Mouse (Mus musculus) liver, adult 2 months (tissue): ENCODE results near the gene Banp. TPM values are rescaled to one million over a fixed set of nuclear protein-coding genes. Genes with fewer than 3 reads are reported as not detected.

Experiments
- DNase-seq: peaks from one replicate; pipeline ENCODE4 v3.0.0-alpha.2; 2011; ENCODE audit warnings: low read depth, low spot score; ENCODE audit errors: extremely low read depth
- H3K27ac ChIP-seq: fragments of 200-500 bp; replicated peaks from 2 replicates; pipeline ENCODE4 v1.5.1; 2012; ENCODE audit warnings: low read depth, mild to moderate bottlenecking, control low read depth, inconsistent platforms, low read length; ENCODE audit not compliant: insufficient read depth
- H3K27me3 ChIP-seq: fragments of 200-500 bp; 2 replicates; pipeline ENCODE4 v1.6.1; 2012; ENCODE audit warnings: mild to moderate bottlenecking, moderate library complexity, low read length, inconsistent platforms; ENCODE audit not compliant: control insufficient read depth, insufficient read depth
- H3K36me3 ChIP-seq: fragments of 200-500 bp; 2 replicates; pipeline ENCODE4 v1.6.1; 2012; ENCODE audit warnings: low read length, inconsistent platforms; ENCODE audit not compliant: control insufficient read depth, insufficient read depth
- H3K4me1 ChIP-seq: fragments of 200-500 bp; 2 replicates; pipeline ENCODE4 v1.6.1; 2011; ENCODE audit warnings: low read length; ENCODE audit not compliant: control insufficient read depth, insufficient read depth
- H3K4me3 ChIP-seq: fragments of 200-500 bp; 2 replicates; pipeline ENCODE4 v1.5.1; 2011; ENCODE audit warnings: low read depth, mild to moderate bottlenecking, control low read depth, low read length, moderate library complexity; ENCODE audit not compliant: insufficient read depth
- H3K79me2 ChIP-seq: fragments of 200-500 bp; 2 replicates; pipeline ENCODE4 v1.6.1; 2012; ENCODE audit warnings: inconsistent platforms, mild to moderate bottlenecking, low read length, moderate library complexity; ENCODE audit not compliant: control insufficient read depth, insufficient read depth
- H3K9ac ChIP-seq: fragments of 200-500 bp; 2 replicates; pipeline ENCODE4 v1.6.1; 2012; ENCODE audit warnings: low read depth, mild to moderate bottlenecking, control low read depth, inconsistent platforms, low read length
- CTCF ChIP-seq: fragments of 200-500 bp; IDR thresholded peaks from 2 replicates; pipeline ENCODE4 v1.5.1; 2011; ENCODE audit warnings: low read depth, low read length, control low read depth
- POLR2A ChIP-seq: fragments of 200-500 bp; IDR thresholded peaks from 2 replicates; pipeline ENCODE4 v1.6.1; 2011; ENCODE audit warnings: low read length, control low read depth; ENCODE audit not compliant: insufficient read depth; ENCODE audit errors: extremely low read depth
- WGBS: fragments of 180-500 bp; shearing (Covaris S2); methylation state at CpG from one replicate; pipeline ENCODE4 v1.1.7; 2018; 5-methylcytosine and 5-hydroxymethylcytosine counted together
- polyA plus RNA-seq: library from polyadenylated mRNA; depleted of rRNA; stranded (reverse); fragments of >200 nt; gene quantifications from 2 replicates; pipeline ENCODE4 v1.2.3, GENCODE M21; 2012
- total RNA-seq: library from RNA; depleted of rRNA; stranded (reverse); fragments of >200 nt; gene quantifications from 2 replicates; pipeline ENCODE4 v1.2.3, GENCODE M21; 2014

The Banp gene
- total and polyA plus RNA-seq, 2 experiments: 9.8 to 38.2 TPM

- DNase-seq: no peak
- peaks cover 31% of the 10 kb centered on the region for H3K4me1 ChIP-seq
- H3K36me3 ChIP-seq: no peaks in the 10 kb centered on the region
Observed at GRCm38 (mm10) chr8:122001339-122002115, 52.0 kb downstream of the Banp start.

DNA sequence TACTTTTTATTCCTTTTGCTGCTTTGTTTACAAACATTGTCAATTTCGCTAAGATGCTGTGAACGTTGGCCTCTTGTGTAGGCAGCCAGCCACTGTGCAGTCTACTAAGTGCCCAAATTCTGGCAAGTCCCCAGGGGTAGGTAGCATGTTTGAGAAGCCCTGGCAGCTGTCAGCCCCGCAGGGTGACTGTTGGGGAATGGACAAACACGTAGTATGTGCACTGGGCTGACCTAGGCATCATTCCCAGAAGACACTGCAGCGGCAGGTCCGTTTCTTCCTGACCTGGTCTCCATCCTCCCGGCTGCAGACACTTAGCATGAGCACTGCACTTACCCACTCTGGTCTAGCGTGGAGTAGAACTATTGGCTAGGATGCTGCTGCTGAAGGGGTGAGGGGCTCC, 54.1 kb downstream of the Banp start:
- Histone ChIP-seq H3K79me2 (peaks cover 4% of the 10 kb centered on the region; the same call in 1 of the 2 replicates), H3K4me1 (peaks cover 26% of the 10 kb centered on the region), H3K27ac (peak overlapping the region; percentile 86), H3K4me3 (no peak overlapping the region; the same call in 1 of the 2 replicates), H3K9ac (peak overlapping the region; percentile 42), H3K27me3 (no peaks in the 10 kb centered on the region), H3K36me3 (peaks cover 5% of the 10 kb centered on the region; the same call in 1 of the 2 replicates)
- 22% methylated on average over 8 of the region's 8 CpGs for WGBS
- TF ChIP-seq POLR2A: no peak
- TF ChIP-seq CTCF: no peak
- peak; percentile 97 for DNase-seq

More at GRCm38 (mm10) chr8:122001339-122002115, 52.0 kb downstream of the Banp start:
- Histone ChIP-seq H3K27me3 (no peaks in the 10 kb centered on the region), H3K9ac (no peak overlapping the region), H3K79me2 (peaks cover 4% of the 10 kb centered on the region; the same call in 1 of the 2 replicates), H3K4me3 (no peak overlapping the region), H3K27ac (no peak overlapping the region)
- TF ChIP-seq CTCF (no peak), POLR2A (no peak)
- 96% methylated on average over 15 of the region's 15 CpGs for WGBS

DNA sequence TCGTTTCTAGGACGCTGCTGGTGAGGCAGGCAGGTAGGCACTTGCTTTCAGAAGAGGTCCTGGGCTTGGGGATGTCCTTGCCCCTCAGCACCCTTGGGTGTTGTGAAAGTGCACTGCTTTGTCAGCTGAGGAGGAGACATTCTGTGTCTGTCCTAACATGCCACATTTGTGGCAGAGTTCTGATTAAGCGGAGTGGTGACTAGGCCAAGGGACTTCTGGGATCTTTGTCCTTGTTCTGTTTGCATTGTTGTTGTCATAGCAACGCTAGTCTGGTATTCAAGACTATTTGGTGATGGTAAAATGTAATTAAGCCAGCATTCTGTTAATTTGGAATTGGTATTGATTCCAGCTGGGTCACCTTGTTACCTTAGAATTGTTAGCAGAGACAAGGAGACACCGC, 54.6 kb downstream of the Banp start:
- H3K4me3 ChIP-seq: no peak overlapping the region; the same call in 1 of the 2 replicates
- no peaks in the 10 kb centered on the region for H3K27me3 ChIP-seq
- H3K79me2 ChIP-seq: peaks cover 4% of the 10 kb centered on the region; the same call in 1 of the 2 replicates
- H3K9ac ChIP-seq: peak overlapping the region; percentile 42
- WGBS: 25% methylated on average over 5 of the region's 5 CpGs
- peaks cover 7% of the 10 kb centered on the region; the same call in 1 of the 2 replicates for H3K36me3 ChIP-seq
- peak overlapping the region; percentile 86 for H3K27ac ChIP-seq
- H3K4me1 ChIP-seq: peaks cover 21% of the 10 kb centered on the region
- TF ChIP-seq CTCF (no peak), POLR2A (no peak)
- peak; percentile 85 for DNase-seq

GRCm38 (mm10) chr8:122005422-122006204, 56.1 kb downstream of the Banp start:
- Histone ChIP-seq H3K27me3 (no peaks in the 10 kb centered on the region), H3K4me1 (peaks cover 13% of the 10 kb centered on the region), H3K27ac (no peak overlapping the region), H3K79me2 (peaks cover 4% of the 10 kb centered on the region; the same call in 1 of the 2 replicates), H3K9ac (no peak overlapping the region), H3K4me3 (no peak overlapping the region), H3K36me3 (peaks cover 7% of the 10 kb centered on the region; the same call in 1 of the 2 replicates)
- no peak for TF ChIP-seq CTCF
- TF ChIP-seq POLR2A: no peak
- 93% methylated on average over 25 of the region's 25 CpGs for WGBS
- no peak for DNase-seq

DNA sequence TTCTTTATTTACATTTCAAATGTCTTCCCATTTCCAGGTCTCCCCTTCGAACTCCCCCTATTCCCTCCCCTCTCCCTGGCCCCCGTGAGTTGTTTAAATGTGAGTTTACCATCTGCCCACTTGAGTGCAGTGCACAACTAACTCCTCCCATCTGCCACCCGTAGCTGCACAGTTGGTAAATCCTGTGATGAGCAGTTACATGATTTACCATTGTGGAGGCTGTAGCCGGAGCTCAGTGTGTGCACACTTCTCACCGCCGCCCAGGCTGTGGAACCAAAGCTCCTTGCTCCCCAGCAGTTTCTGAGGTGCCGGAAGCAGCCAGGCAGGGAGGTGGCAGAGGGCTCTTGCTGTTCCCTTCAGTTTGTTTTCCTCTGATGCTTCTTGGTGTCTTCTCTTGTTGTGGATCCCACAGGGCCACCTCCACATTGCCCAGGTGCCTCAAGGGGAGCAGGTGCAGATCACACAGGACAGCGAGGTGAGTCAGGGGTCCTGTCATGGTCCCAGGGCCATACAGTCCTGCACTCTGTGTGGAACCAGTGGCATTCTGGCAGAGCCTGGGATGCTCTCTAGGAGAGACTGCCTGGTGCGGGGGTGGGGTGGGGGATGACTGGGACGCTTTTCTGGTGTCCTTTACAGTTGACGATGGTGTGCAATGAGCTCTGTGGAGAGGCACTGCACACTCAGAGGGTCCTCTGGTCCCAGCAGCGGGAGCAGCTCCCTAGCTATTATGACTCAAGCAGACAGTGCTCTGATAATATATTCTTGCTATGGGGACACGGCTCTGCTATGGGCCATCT, 57.3 kb downstream of the Banp start:
- H3K36me3 ChIP-seq: peaks cover 7% of the 10 kb centered on the region; the same call in 1 of the 2 replicates
- no peak overlapping the region for H3K4me3 ChIP-seq
- H3K27me3 ChIP-seq: no peaks in the 10 kb centered on the region
- H3K9ac ChIP-seq: no peak overlapping the region
- no peak for TF ChIP-seq POLR2A
- TF ChIP-seq CTCF: no peak
- WGBS: 94% methylated on average over 13 of the region's 13 CpGs
- no peak for DNase-seq
- H3K27ac ChIP-seq: no peak overlapping the region
- peaks cover 13% of the 10 kb centered on the region for H3K4me1 ChIP-seq
- peaks cover 4% of the 10 kb centered on the region; the same call in 1 of the 2 replicates for H3K79me2 ChIP-seq
